Mouse (Mus musculus) cerebellum, adult 9-11 months (tissue): ENCODE results near the gene Ankrd11.

Source experiments
- DNase-seq: peaks from one replicate; pipeline ENCODE4 v3.0.0; 2022

Ankrd11 gene

GRCm38 (mm10) chr8:122923431-122924090 is 118.5 kb downstream of the Ankrd11 start:
- DNase-seq = no peak

DNA sequence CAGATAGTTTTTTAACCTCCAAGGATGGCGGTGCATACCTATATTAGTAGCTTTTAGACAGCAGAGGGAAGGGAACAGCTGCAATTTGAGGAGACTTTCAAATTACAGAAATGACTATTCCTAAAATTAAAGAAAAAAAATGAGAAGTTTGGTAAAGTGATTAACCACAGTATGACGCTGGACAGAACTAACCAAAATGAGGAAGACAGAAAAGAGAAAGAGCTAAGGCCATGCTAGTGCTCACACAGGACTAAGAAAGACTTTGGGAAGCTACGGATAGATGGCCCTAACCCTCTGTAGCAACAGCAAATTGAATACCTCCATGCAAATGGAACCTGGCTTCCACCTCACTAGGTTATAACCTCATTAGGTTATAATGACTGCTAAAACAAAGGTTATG is 119.1 kb downstream of the Ankrd11 start:
- no peak for DNase-seq

DNA sequence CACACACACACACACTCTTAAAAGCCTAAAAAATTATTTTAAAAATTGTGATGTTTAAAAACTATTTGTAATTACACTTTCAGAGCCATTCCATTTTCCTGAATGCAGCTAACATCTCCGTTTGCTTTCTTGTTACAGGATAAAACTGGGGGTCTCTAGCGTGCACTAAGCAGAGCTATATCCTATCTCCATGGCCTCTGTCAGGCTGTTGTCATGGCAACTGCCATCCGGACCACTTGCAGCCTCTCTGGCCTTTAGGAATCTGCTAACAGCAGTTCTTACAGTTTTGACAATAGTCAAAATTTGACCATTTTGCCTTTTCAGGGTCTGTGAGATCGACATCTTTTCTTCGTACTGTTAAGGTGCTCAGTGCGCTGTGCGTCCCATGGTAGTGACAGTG is 121.2 kb downstream of the Ankrd11 start:
- no peak for DNase-seq

DNA sequence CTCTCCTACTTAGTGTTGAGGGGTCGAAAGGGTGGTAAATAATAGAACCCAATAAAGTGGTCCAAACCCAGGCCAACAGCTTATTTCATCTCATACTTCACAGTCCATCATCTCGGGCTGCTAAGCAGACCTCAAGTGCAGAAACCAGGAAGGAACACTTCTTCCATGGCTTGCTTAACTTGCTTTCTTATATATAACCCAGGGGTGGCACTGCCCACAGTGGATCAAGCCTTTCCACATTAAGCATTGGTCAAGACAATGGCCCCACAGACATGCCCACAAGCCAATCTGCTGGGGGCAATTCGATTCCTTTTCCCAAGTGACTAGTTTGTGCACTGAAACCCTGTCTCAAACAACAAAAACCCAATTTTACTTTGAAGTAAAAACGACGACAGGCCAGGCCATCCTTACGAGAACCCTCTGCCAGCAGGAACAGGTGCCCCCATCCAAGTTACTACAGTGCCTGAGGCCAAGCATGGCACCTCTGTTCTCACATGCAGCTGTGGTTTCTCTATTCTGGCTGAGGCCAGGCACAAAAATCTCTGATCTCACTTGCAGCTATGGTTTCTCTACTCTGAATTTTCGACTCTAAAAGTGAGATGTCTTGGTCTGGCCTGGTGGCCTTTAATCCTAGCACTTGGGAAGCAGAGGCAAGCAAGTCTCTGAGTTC is 123.5 kb downstream of the Ankrd11 start:
- DNase-seq = no peak

DNA sequence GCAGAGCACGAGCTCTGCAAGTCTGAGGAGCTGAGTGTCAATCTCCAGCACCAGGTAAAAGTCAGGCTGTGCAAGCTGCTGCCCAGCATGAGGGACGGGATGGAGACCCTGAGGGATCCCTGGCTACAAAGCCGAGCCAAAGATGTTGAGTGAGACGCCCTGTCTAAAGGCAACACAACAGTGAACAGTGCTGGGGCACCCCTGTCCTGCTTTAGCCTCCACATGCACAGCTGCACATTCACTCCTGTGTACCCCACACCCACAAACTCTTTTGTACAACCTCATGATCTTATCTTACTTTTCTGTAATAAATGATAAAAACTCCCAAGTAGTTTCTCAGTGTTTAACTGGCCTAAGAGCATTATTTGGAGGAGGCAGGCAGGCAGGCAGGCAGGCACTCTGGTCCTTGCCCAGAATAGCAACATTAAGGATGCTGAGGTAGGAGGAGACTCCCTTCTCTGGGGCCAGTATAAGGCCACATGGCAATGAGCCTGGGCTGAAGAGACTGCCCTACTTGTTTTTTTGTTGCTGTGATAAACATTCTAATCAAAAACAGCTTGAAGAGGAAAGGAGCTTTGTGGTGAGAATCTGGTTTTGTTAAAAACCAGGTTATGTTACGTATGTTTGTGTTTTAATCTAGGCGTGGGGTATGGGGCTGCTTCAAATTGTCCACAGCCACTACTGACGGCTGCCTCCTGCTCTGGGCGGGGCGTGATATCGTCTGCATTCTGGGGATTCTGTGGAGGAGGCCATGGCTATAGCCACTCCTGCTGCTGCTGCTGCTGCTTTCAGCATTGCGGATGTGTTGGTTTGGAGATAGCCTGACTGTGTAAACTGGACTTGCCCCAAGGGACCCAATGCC is 124.3 kb downstream of the Ankrd11 start:
- DNase-seq = peak; percentile 48

DNA sequence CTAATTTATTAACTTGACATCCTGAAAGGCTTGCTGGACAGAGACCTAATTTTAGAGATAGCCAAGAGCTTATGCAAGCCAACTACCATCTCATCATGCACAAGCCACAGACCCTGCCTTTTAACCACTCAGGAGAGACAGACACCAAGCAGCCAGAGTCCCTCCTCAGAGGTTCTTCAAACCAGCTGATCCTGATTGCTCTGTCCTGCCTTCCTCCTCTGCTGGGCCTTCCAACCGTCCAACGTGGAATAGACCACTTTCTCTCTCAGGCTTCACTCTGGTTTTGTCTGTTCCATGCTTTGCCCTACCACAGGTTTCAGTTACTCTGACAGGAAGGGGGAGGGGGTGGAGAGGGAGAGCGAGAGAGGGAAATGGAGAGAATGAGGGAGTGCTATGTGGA is 125.3 kb downstream of the Ankrd11 start:
- no peak for DNase-seq

DNA sequence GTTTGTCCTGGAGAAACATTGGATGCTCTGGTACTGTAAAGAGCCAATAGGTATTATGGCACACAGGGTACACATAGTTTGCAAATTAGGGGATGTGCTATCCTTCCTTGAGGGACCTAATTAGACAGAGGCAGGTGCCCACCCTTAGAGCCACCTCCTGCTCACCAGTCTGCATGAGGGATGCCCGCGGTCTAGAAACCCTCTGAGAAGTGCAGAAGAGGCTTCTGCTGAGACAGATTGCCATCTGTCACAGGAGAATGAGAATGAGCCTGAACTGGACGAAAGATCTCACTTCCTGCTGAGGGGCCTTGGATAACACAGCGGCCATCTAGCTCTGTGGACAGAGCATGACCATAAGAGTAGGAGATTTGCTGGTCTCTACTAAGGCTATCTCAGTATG is 129.2 kb downstream of the Ankrd11 start:
- DNase-seq = peak; percentile 72

DNA sequence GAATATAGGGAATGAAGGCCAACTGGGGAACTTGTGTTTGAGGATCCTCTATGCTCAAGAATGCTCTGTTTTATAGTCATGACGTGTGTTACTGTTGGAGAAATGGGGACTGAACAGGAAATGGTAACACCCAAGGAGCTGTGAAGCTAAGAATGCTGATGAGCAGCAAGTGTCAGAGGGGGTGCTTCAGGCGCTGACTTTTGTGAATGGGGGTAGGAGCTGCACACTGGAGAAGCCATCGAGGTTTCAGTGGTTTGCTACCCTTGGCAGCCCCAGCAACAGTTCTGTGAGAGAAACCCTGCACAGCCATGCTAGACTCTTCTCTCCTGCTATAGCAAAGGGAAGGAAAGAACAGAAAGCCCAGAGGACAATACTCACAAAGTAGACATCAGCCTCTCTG is 129.9 kb downstream of the Ankrd11 start:
- no peak for DNase-seq

DNA sequence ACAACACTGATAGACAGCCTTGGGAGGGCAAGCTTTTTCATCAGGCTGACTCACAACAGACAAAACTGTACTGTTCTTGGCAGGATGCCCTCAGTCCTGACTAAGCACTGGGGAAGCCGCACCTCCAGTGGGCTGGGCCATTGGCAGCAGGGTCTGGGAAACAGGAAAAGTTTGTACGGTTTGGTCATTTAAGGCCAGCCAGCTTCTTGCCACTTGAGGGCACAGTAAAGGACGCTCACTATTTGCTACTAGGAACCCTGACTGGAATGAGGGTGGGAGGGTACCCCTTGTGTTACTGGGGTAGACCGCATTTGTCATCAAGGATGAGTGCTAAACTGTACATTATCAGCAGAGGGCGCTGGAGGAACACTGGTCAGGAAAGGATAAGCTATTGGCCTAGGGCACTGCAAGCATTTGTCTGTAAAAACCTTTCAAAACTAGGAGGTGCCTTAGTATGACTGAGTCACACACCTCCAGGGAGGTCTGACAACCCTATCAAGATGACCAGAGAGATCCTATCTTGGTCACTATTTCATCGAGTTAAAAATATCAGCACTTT is 135.5 kb downstream of the Ankrd11 start:
- peak; percentile 87 for DNase-seq

DNA sequence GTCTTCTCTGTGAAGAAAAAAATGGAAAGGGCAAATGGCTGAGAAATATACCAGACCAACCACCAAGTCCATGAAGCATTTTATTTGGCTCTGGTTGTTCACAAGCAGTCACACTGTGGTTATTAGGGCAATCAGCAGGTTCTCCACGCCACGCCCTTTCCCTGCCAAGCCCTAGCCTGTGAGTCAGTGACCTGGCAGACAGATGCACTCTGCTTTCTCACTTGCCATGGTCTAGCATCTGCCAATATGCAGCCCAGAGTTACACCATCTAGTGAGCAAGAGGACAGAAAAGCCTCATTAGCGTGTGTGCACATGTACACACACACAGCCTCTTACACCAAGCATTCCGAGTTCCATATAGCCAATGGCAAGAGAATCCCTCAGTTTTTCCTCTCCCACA is 136.7 kb downstream of the Ankrd11 start:
- peak; percentile 66 for DNase-seq

GRCm38 (mm10) chr8:122904496-122904895 is 137.6 kb downstream of the Ankrd11 start:
- DNase-seq = no peak

DNA sequence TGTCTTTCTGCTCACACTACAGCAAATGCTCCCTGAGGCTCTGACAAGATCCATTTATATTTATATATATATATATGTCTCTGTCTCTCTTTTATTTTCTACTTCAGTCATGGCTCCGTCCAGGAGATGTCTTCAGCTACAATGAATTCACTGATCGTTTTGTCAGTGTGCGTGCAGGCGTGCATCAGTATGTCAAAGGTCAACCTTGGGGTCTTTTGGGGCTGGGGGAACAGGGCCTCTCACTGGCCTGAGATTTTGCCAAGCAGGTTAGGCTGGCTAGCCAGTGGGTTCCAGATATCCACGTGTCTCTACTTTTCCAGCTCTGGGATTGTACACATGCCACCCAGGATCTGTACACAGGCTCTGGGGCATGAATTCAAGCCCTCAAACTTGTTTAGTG is 139.1 kb downstream of the Ankrd11 start:
- no peak for DNase-seq

DNA sequence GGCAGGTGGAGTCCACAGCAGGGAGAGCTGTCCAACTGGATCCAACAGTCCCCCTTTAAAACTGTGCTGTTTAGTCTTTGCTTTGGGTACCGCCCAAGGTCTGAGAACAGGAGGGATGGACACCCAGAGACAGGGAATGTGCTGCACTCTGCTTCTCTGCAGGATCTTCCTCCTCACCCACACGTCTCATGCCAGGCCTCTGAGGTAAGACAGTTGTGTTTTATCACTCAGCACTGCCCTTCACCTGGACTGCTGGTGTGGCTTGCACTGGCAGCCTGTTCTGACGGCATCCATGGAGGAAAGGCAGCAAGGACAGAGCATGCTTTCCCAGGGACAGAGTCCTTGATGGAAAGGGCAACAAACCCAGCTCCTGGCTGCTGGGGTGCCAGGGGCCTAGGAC is 139.5 kb downstream of the Ankrd11 start:
- no peak for DNase-seq

- no peak for DNase-seq
Observed at GRCm38 (mm10) chr8:122901892-122902515, 140.1 kb downstream of the Ankrd11 start.

DNA sequence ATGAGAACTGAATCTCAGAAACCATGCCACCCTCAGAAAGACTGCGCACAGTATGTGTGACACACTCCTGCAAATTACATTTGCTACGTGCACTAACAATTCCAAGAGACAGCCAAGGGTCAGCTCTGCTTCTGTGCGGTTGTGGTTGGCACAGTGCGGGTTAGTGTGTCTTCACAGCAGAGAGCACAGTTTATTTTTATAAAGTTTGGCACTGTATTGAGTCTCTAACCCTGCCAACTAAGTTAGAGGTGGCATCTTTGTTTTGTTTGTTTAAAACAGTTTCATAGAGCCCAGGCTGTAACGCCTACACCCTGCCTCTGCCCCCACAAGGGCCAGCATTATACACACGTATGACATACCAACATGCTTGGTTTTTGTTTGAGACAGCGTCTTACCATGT is 140.6 kb downstream of the Ankrd11 start:
- no peak for DNase-seq

GRCm38 (mm10) chr8:122899085-122899484 is 143.0 kb downstream of the Ankrd11 start:
- DNase-seq = no peak

- no peak for DNase-seq
Observed at GRCm38 (mm10) chr8:122898473-122898872, 143.6 kb downstream of the Ankrd11 start.

DNA sequence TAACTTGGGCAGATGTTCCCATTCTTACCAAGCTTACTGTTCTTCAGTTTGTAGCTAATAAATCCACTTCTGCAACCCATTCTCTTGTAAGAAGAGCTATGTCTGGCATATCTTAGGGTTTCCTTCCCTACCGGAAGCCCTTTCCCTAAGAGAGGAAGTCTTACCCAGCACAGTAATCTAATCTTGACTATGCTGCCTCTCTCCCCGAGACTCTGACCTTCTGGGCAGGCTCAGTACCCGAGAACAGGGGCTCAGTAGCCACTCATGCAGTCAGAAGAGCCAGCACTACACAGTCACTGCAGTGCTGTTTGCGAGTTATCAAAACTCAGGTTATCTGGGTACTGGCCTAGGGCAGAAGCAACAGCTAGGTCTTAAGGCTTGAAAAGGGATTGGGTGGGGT is 144.1 kb downstream of the Ankrd11 start:
- no peak for DNase-seq

- DNase-seq = no peak
Observed at GRCm38 (mm10) chr8:122897200-122897599, 144.9 kb downstream of the Ankrd11 start.

- DNase-seq = no peak
Observed at GRCm38 (mm10) chr8:122896317-122896716, 145.8 kb downstream of the Ankrd11 start.

DNA sequence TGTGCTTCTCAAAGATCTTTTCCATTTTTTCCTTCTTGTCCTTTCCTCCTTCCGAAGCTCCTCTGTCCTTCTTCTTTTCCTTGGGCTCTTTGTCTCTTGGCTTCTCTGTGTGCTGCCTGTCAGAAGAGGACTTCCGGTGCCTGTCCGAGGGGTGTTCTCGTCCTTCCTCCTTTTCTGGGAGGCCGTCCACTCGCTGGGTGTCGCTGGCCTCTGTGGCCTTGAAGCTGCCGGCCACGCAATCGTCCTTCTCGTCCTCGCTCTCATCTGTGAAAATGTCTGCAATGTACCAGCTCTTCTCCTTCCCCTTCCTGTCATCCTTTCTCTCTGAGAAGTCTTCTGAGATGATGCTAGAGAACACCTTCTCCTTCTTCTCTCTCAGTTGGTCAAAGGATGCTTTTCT is 148.6 kb downstream of the Ankrd11 start:
- no peak for DNase-seq

- DNase-seq = no peak
Observed at GRCm38 (mm10) chr8:122891440-122891839, 150.6 kb downstream of the Ankrd11 start.

DNA sequence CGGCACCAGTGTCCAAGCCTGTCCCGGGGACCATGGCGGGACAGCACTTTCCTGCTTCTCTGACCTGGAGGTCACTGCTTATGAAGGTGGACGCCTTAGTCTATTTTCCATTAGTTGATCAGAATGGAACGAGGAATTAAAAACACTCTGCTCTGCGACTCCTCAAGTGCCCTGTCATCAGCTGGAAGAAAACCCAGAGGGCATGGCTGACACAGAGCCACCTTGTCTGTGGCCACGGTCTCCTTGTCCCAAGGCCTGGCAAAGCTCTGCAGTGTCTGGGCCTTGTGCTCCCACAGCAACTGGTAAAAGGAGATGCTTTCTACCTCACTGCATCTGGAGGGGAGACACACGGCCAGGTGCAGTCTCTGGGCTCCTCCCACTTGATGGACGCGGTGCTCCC is 158.4 kb downstream of the Ankrd11 start:
- DNase-seq = no peak
